In the genomic region with DNA sequence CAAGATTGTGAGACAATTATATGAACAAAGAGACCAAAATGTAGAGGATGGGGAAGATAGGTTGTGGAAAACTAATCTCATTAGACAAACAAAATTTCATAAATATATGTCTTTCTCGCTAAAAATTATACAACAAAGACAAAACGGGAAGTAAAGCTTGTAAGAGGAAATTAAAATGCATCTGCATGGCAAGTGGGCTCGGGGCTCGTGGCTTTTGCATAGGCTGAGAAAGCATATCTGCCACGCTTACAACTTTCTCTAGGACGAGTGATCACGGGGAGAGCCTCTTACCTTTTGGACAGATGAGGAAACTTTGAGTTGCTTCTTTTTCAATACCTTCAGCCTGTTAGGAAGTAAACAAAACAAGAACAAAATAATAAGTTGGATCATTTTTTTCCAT, we compare ENCODE assay signal across 38 mouse cellular contexts. TPM values are rescaled to one million over a fixed set of nuclear protein-coding genes. Genes with fewer than 3 reads are reported as not detected.
"Had no signal": no experiment of that assay in that cellular context is flagged by ENCODE, and none has a peak within 500 bp of the region (broad histone marks: within the 10 kb centered on the region; RNA-seq: fewer than 3 reads in every experiment).

No protein-coding gene starts in this region.

- H3K27ac ChIP-seq: heart, adult 2 months; heart, embryonic 13.5 days; heart, embryonic 15.5 days; hindbrain, embryonic 10.5 days; hindbrain, embryonic 13.5 days; hindbrain, embryonic 15.5 days; hindbrain, postnatal 0 days; kidney, embryonic 15.5 days; kidney, postnatal 0 days; limb, embryonic 10.5 days; limb, embryonic 12.5 days; liver, embryonic 13.5 days had no signal

- H3K9me3 ChIP-seq: heart, embryonic 13.5 days; heart, embryonic 15.5 days; hindbrain, embryonic 10.5 days; hindbrain, embryonic 13.5 days; hindbrain, embryonic 15.5 days; kidney, embryonic 15.5 days; limb, embryonic 10.5 days; limb, embryonic 12.5 days; liver, embryonic 13.5 days had no signal

- H3K4me3 ChIP-seq: heart, adult 2 months; heart, embryonic 13.5 days; heart, embryonic 15.5 days; hindbrain, embryonic 10.5 days; hindbrain, embryonic 13.5 days; hindbrain, embryonic 15.5 days; kidney, embryonic 15.5 days; limb, embryonic 10.5 days; limb, embryonic 12.5 days; liver, embryonic 13.5 days had no signal

- H3K4me1 ChIP-seq: heart, embryonic 13.5 days; heart, embryonic 15.5 days; hindbrain, embryonic 10.5 days; hindbrain, embryonic 13.5 days; hindbrain, embryonic 15.5 days; kidney, embryonic 15.5 days; limb, embryonic 10.5 days; limb, embryonic 12.5 days; liver, embryonic 13.5 days had no signal

- DNase-seq: gastrocnemius, postnatal 14 days; gastrocnemius, postnatal 36 days; heart, adult 2 months; heart, postnatal 4 days; kidney, adult 11 months; kidney, adult 2 months; kidney, adult 9 months; kidney, postnatal 14 days; kidney, postnatal 36 days; layer of hippocampus, adult 9-11 months; layer of hippocampus, postnatal 36 days; liver; liver, embryonic 13.5 days had no signal

- H3K27me3 ChIP-seq: heart, embryonic 13.5 days; heart, embryonic 15.5 days; hindbrain, embryonic 13.5 days; hindbrain, embryonic 15.5 days; kidney, embryonic 15.5 days; limb, embryonic 12.5 days; liver, embryonic 13.5 days had no signal

- H3K36me3 ChIP-seq: heart, embryonic 13.5 days; heart, embryonic 15.5 days; hindbrain, embryonic 10.5 days; hindbrain, embryonic 13.5 days; hindbrain, embryonic 15.5 days; kidney, embryonic 15.5 days; limb, embryonic 10.5 days; limb, embryonic 12.5 days; liver, embryonic 13.5 days had no signal

- ATAC-seq: hindbrain, postnatal 0 days; intestine, embryonic 16.5 days had no signal

- H3K4me2 ChIP-seq: heart, embryonic 11.5 days; heart, embryonic 13.5 days; heart, embryonic 15.5 days; hindbrain, embryonic 13.5 days; hindbrain, embryonic 15.5 days; kidney, embryonic 15.5 days; limb, embryonic 12.5 days; liver, embryonic 11.5 days; liver, embryonic 13.5 days had no signal

- H3K9ac ChIP-seq: heart, embryonic 13.5 days; heart, embryonic 15.5 days; hindbrain, embryonic 13.5 days; hindbrain, embryonic 15.5 days; kidney, embryonic 15.5 days; limb, embryonic 12.5 days; liver, embryonic 13.5 days had no signal

RNA-seq across cellular contexts. Expression of a gene that starts 27.4 kb away (rescaled TPM):
- total RNA-seq: gastrocnemius, adult 18-20 months; gastrocnemius, adult 8-10 months; gastrocnemius, postnatal 14 days; gastrocnemius, postnatal 36 days; heart, adult 2 months; heart, postnatal 25 days had no signal
- polyA plus RNA-seq: heart, embryonic 11.5 days; hindbrain, embryonic 10.5 days; kidney, adult 2 months; limb, embryonic 12.5 days; limb, embryonic 14.5 days had no signal

RNA-seq across cellular contexts. Expression of a gene that starts 27.5 kb away (rescaled TPM):
- total RNA-seq: gastrocnemius, postnatal 14 days; hindbrain, postnatal 0 days; layer of hippocampus, adult 18-20 months; layer of hippocampus, adult 8-10 months; layer of hippocampus, postnatal 14 days; layer of hippocampus, postnatal 36 days; left cerebral cortex, adult 18-20 months; left cerebral cortex, adult 8-10 months; left cerebral cortex, postnatal 36 days had no signal
- polyA plus RNA-seq: frontal cortex, adult 2 months; hindbrain, embryonic 10.5 days; intestine, embryonic 14.5 days; limb, embryonic 12.5 days had no signal
